Comparison of ENCODE assay signal across 11 mouse cellular contexts in the genomic region with DNA sequence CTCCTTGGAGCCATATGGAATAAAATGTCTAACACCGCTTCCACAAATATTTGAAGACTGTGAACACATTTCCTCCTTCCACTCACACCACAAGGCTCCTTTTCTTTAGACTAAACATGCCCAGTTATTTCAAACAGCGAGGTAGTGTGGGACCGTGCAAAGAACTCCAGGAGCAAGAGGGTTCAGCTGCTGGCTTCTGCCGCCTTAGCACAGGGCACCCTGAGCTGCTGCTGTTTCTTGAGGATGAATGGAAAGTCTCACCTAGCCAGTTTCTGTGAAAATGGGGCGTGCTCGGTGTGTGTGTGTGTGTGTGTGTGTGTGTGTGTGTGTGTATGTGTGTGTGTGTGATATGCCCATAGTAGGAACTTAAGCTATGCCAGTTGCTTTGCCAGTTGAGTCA. TPM values are rescaled to one million over a fixed set of nuclear protein-coding genes. Genes with fewer than 3 reads are reported as not detected.
A peak's percentile ranks its signal among the peaks of the same experiment; 100 is the strongest.
DNase-seq lines count a peak whose midpoint lies in the region; ATAC-seq lines count a peak whose summit lies in the region.
"Had no signal": no experiment of that assay in that cellular context is flagged by ENCODE, and none has a peak within 500 bp of the region (broad histone marks: within the 10 kb centered on the region; RNA-seq: fewer than 3 reads in every experiment).

No protein-coding gene starts in this region.

- H3K4me2 ChIP-seq in kidney, embryonic 15.5 days, result no peak overlapping the region
- peak overlapping the region; percentile 66 for H3K4me2 ChIP-seq in embryonic facial prominence, embryonic 14.5 days (ENCODE audit: low read depth, low read length)
- peak overlapping the region; percentile 69; the same call in 1 of the 2 replicates for H3K4me2 ChIP-seq in limb, embryonic 13.5 days (replicated peaks)

- peak overlapping the region; percentile 84 for H3K27ac ChIP-seq in kidney, embryonic 15.5 days
- peak overlapping the region; percentile 93 for H3K27ac ChIP-seq in embryonic facial prominence, embryonic 10.5 days (replicated peaks)
- H3K27ac ChIP-seq in embryonic facial prominence, embryonic 14.5 days (replicated peaks; ENCODE audit: low read depth, low read length), result peak overlapping the region; percentile 89
- H3K27ac ChIP-seq in limb, embryonic 13.5 days, result peak overlapping the region; percentile 94

- no peaks in the 10 kb centered on the region for H3K27me3 ChIP-seq in kidney, embryonic 15.5 days
- no peaks in the 10 kb centered on the region for H3K27me3 ChIP-seq in embryonic facial prominence, embryonic 10.5 days (replicated peaks; ENCODE audit: low read depth, poor library complexity, severe bottlenecking)
- H3K27me3 ChIP-seq in embryonic facial prominence, embryonic 14.5 days (replicated peaks; ENCODE audit: control insufficient read depth, insufficient read depth, low read length), result no peaks in the 10 kb centered on the region
- H3K27me3 ChIP-seq in limb, embryonic 13.5 days, result no peaks in the 10 kb centered on the region

- ATAC-seq in kidney, embryonic 15.5 days (replicated peaks; ENCODE audit: low FRiP score), result no peak
- ATAC-seq in embryonic facial prominence, embryonic 14.5 days (ENCODE audit: low read depth), result 0 out of 2 replicates have a peak, but pooled peaks have one; percentile 12
- ATAC-seq in limb, embryonic 13.5 days (ENCODE audit: low FRiP score, low read depth), result no peak

- WGBS in kidney, embryonic 15.5 days, result 65% methylated on average over 6 of the region's 6 CpGs
- 54% methylated on average over 6 of the region's 6 CpGs for whole genome bisulfite sequencing in embryonic facial prominence, embryonic 10.5 days
- 64% methylated on average over 6 of the region's 6 CpGs for WGBS in embryonic facial prominence, embryonic 14.5 days
- 54% methylated on average over 6 of the region's 6 CpGs for WGBS in limb, embryonic 13.5 days

- no peak overlapping the region for H3K9ac ChIP-seq in kidney, embryonic 15.5 days
- 0 out of 2 replicates have a peak overlapping the region, but pooled peaks have one; percentile 50 for H3K9ac ChIP-seq in embryonic facial prominence, embryonic 14.5 days (ENCODE audit: low read depth, low read length)
- peak overlapping the region; percentile 57; the same call in 1 of the 2 replicates for H3K9ac ChIP-seq in limb, embryonic 13.5 days

- H3K4me1 ChIP-seq in kidney, embryonic 15.5 days, result peaks cover 32% of the 10 kb centered on the region
- peaks cover 60% of the 10 kb centered on the region for H3K4me1 ChIP-seq in embryonic facial prominence, embryonic 10.5 days
- no peaks in the 10 kb centered on the region for H3K4me1 ChIP-seq in embryonic facial prominence, embryonic 14.5 days (ENCODE audit: control insufficient read depth, insufficient read depth, low read length)
- H3K4me1 ChIP-seq in limb, embryonic 13.5 days, result peaks cover 40% of the 10 kb centered on the region

- H3K9me3 ChIP-seq in kidney, embryonic 15.5 days (replicated peaks), result peaks cover 37% of the 10 kb centered on the region
- peaks cover 48% of the 10 kb centered on the region for H3K9me3 ChIP-seq in embryonic facial prominence, embryonic 10.5 days
- H3K9me3 ChIP-seq in embryonic facial prominence, embryonic 14.5 days (ENCODE audit: control insufficient read depth, low read length), result peaks cover 52% of the 10 kb centered on the region
- peaks cover 54% of the 10 kb centered on the region for H3K9me3 ChIP-seq in limb, embryonic 13.5 days

- DNase-seq in kidney, postnatal 4 days, result no peak
- no peak for DNase-seq in embryonic facial prominence, embryonic 10.5 days (ENCODE audit: low spot score)
- no peak for DNase-seq in embryonic facial prominence, embryonic 14.5 days (ENCODE audit: low spot score)
- DNase-seq in cerebellum, postnatal 4 days (ENCODE audit: low spot score in 2 of 2), result no peak
- no peak for DNase-seq in urinary bladder, adult 18-20 months (ENCODE audit: low spot score in 2 of 2)
- DNase-seq: gastrocnemius, postnatal 25 days; kidney, postnatal 10 days; lung, postnatal 36 days had no signal

- peaks cover 14% of the 10 kb centered on the region for H3K36me3 ChIP-seq in kidney, embryonic 15.5 days
- H3K36me3 ChIP-seq in embryonic facial prominence, embryonic 10.5 days (replicated peaks), result peaks cover 31% of the 10 kb centered on the region
- 0 out of 2 replicates have a peak, but pooled peaks cover 2% of the 10 kb centered on the region for H3K36me3 ChIP-seq in embryonic facial prominence, embryonic 14.5 days (ENCODE audit: control insufficient read depth, insufficient read depth, low read length)
- H3K36me3 ChIP-seq in limb, embryonic 13.5 days, result peaks cover 13% of the 10 kb centered on the region

- H3K4me3 ChIP-seq in kidney, embryonic 15.5 days (replicated peaks), result no peak overlapping the region
- peak overlapping the region; percentile 64 for H3K4me3 ChIP-seq in embryonic facial prominence, embryonic 10.5 days
- H3K4me3 ChIP-seq in embryonic facial prominence, embryonic 14.5 days (ENCODE audit: low read depth, low read length), result no peak overlapping the region
- 0 out of 2 replicates have a peak overlapping the region, but pooled peaks have one; percentile 1 for H3K4me3 ChIP-seq in limb, embryonic 13.5 days
- H3K4me3 ChIP-seq: erythroblast, embryonic 14.5 days had no signal

RNA-seq across cellular contexts. Expression of gene Mest, which starts 11.1 kb away (rescaled TPM):
- polyA plus RNA-seq in kidney, embryonic 15.5 days (2015; fragmentation: Nextera tagmentation; extraction: Ambion mirVana), result 2,036 and 2,131 TPM in 2 replicates
- 1,878 and 2,201 TPM in 2 replicates for polyA plus RNA-seq in embryonic facial prominence, embryonic 10.5 days (2016; fragmentation: Nextera tagmentation; extraction: Ambion mirVana)
- 2,046 and 2,257 TPM in 2 replicates for polyA plus RNA-seq in embryonic facial prominence, embryonic 14.5 days (2014; fragmentation: Nextera tagmentation; extraction: Ambion mirVana)
- 1,770 and 1,957 TPM in 2 replicates for polyA plus RNA-seq in limb, embryonic 13.5 days (2015; fragmentation: Nextera tagmentation; extraction: Ambion mirVana)

RNA-seq across cellular contexts. Expression of gene Cep41, which starts 40.9 kb away (rescaled TPM):
- 23.5 and 24.9 TPM in 2 replicates for polyA plus RNA-seq in kidney, embryonic 15.5 days (2015; fragmentation: Nextera tagmentation; extraction: Ambion mirVana)
- 17.7 and 17.9 TPM in 2 replicates for polyA plus RNA-seq in embryonic facial prominence, embryonic 10.5 days (2016; fragmentation: Nextera tagmentation; extraction: Ambion mirVana)
- 38.6 and 44.3 TPM in 2 replicates for polyA plus RNA-seq in embryonic facial prominence, embryonic 14.5 days (2014; fragmentation: Nextera tagmentation; extraction: Ambion mirVana)
- 52.3 and 55.4 TPM in 2 replicates for polyA plus RNA-seq in limb, embryonic 13.5 days (2015; fragmentation: Nextera tagmentation; extraction: Ambion mirVana)

Comparison
In these comparisons a context has a peak if more than half of its experiments do, and no peak if none do; other contexts are left out.
1. H3K4me3 ChIP-seq: peak in embryonic facial prominence, embryonic 10.5 days (single experiment) and limb, embryonic 13.5 days (single experiment); none in kidney, embryonic 15.5 days (single experiment) and embryonic facial prominence, embryonic 14.5 days (single experiment).
2. Peak in every context shown above with its lines, with median percentiles within 50 percentile points of each other: H3K27ac ChIP-seq.